Mouse (Mus musculus) ES-E14 (cell line): ENCODE measurements around the gene Sox5.

Experiments
- ZC3H11A ChIP-seq: IDR thresholded peaks from 2 replicates; pipeline ENCODE4 v1.6.1; 2012; ENCODE audit warnings: low read depth, mild to moderate bottlenecking, inconsistent platforms, low read length, borderline replicate concordance
- ZNF384 ChIP-seq: IDR thresholded peaks from 2 replicates; pipeline ENCODE4 v1.6.1; 2012; ENCODE audit warnings: low read depth, low read length, inconsistent platforms

GRCm38 (mm10) chr6:144709614-144710180 lies 72.1 kb downstream of the Sox5 start:
- TF ChIP-seq ZC3H11A (no peak), ZNF384 (no peak)
